Mouse (Mus musculus) retina, postnatal 1 day (tissue): ENCODE measurements at regions not wholly inside any gene's neighbourhood (a gene's known extent, or its start where the extent isn't known, plus 50 kb on each side); places are given as distances from the start of the nearest gene placed in this dataset.

Source experiments
- DNase-seq: peaks from one replicate; pipeline ENCODE4 v3.0.0-alpha.2; 2012

DNA sequence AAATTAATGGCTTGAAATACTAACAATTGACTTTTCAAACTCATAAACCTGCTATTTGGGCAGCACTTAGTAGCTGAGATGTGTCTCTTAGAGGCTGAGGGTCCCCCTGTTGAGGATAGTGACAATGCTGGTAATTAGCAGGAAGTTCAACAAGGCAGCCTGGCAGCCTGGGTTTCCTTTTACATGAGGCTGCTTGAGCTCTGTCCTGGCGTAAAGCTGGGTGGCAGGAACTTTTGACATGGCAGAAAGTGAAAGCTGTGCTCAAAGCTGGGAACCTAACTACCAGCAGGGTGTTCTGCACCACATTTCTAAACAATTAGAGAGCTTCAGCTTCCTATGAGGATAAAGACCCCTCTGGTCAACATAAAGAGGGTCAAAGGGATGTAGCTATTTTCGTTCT lies 194.5 kb downstream of the Etaa1 start:
- DNase-seq, result no peak

DNA sequence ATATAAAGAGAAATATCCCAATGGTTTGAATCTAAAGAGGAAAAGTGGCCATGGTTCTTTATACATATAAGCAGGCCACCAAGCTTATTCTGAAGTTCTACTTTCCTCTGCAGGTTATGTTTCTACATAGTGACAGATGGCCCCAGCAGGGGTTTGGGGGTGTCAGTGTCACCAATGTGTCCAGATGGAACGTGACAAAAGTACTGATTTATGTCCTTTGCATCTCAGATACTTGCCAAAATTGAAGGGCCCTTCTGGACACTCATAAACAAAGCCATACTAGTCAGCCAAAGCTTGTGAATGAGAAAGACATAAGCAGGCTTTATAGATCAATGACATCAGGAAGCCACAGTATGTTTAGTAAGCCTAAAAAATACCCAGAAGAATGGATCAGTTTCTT lies 190.3 kb downstream of the Etaa1 start:
- DNase-seq, result no peak

DNA sequence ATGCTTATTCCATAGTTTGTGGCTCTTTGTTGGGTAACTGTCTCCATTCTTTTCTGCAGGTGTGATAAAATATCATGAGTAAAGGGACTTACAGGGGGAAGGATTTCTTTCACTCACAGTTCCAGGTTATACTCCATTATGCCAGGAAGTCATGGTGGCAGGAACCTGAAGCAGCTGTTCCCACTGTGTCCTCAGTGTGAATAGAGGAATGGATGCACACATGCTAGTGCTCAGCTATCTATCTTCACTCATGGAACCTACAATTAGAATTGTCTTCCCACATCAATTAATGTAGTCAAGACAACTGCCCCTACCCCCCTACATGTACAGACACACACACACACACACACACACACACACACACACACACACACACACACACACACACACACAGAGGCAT lies 189.5 kb downstream of the Etaa1 start:
- no peak for DNase-seq

DNA sequence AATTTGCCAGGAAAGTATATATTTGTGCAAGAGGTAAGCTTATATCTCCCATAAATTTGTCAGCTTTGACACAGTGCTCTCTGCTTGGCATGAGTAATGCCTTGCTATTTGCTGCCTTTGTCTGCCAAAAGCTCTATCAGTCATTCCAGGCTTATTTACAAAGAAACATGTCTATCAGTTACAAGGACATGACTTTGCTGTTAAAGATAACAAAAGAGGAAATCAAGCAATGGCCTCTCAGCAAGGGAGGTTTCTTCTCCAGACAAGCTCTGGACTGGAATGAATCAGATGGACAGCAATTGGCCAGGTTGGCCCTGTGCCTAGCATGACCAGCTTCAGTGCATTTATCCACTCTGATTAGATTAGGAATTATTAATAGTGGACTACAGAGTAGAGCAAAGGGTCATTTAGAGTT lies 185.3 kb downstream of the Etaa1 start:
- peak; percentile 87 for DNase-seq

DNA sequence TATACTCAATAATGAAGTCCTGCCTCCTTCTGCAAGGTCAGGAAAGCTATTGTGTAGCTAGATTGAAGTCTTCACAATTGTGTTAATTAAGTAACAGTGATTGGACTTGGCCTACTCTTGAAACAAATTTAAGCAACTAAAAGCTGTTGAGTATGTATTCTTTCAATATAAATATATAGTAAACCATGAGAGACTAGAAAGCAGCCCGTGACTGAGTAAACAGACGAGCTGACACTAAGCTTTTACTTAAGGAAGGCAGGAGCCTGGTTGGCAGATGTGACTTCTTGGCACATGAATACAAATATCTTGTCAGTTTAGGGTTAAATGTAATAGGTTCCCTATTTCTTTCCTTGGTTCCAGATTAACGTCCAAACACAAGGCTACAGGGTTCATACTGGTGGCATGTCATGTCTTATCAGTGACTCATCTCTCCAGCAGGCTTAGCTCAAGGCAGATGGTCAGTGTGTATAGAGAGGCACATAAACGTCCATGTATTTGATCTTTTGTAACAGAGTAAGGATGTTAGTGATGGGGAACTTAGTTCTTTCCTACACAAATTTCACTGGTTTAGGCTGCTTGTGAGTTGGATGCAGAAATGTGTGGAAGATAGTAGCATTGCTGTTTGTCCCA lies 184.7 kb downstream of the Etaa1 start:
- DNase-seq, result peak; percentile 48

DNA sequence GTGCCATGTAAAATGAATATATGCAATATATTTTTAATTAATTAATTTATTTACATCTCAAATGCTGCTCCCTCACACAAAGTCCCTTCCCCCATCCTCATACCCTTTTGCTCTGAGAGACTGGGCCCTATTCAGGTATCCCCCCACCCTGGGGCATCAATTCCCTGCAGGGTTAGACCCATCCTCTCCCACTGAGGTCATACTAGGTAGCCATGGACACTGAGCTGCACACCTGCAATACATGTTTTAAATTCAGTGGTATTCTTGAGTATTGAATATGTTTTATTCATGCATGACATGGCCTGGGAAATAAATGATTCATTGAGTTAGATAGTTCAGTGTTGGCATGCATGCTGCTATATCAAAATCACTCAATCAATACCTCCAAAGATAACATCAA lies 156.0 kb downstream of the Etaa1 start:
- DNase-seq, result no peak

DNA sequence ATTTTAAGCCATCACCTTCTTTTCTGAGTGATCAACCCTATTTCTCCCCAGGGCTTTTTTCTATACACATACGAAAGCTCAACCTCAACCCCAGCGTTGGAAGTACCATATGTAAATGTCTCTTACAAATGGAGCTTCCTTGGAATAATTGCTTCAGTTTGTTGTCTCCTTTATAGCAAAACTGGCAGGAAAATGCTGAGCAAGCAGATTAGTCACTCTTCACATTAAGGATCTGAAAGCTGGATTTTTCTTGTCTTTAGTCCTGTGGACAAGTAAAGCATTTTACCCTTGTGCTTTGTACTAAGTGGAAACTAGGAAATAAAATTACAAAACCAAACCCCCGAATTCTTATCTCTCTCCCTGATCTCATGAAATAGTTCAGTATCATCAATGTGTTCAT lies 145.8 kb downstream of the Etaa1 start:
- DNase-seq, result no peak

DNA sequence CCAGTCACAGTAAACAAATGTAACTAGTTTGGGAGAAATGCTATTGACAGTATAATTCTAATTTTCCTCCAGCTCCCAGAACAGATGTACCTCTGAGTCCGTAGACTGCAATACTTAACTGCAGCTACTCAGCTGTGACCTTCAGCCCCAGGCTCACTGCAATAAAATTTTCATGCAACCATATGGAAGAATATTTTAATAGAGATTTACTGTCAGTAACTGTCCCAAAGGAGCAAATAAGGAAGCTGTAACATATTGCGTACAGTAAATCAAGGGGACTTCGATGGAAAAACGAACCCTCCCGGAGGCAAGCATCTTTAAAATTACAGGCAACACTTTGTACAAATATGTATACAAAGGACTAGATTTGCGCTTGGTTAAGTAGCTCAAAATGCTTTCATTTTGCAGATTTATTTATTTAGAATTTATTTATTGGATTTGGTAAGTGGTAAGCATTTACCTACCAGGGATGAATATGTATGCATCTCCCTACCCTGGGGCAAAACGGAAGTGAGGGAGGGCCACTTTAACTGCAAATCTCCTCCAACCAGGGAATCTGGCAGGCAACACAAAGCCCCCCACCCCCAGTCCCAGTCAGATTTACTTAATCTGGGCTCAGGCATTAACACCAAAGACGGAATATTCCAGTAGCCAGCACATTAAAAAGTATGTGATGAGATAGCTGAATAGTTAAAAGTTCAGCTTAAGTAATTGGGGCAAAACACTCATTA lies 141.7 kb downstream of the Etaa1 start:
- DNase-seq, result peak; percentile 4

DNA sequence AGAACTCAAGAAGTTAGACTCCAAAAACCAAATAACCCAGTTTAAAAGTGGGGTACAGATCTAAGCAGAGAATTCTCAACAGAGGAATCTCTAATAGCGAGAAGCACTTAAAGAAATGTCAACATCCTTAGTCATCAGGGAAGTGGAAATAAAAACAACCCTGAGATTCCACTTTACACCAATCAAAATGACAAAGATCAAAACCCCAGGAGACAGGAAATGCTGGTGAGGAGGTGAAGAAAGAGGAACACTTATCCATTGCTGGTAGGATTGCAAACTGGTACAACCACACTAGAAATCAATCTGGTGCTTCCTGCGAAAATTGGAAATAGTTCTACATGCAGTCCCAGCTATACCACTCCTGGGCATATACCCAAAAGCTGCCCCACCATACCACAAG lies 111.0 kb downstream of the Etaa1 start:
- no peak for DNase-seq

DNA sequence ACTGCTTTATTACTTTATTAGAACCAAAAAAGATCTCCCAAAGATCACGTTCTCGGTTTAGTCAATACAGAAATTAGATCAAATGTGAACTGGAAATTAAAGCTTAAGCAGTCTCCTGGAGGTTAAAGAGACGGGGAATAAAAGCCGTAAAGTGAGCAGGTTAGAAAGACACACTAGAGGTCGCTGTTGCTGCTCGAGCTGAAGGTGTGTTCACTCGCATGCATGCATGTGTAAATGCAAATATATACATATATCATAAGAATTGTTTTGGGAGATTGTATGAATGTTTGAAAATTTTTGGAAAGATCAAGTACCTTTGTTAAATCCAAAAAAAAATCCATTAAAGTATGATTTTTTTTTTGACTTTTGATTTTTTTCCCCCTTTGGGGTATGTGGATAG lies 101.3 kb downstream of the Etaa1 start:
- DNase-seq, result peak; percentile 40

DNA sequence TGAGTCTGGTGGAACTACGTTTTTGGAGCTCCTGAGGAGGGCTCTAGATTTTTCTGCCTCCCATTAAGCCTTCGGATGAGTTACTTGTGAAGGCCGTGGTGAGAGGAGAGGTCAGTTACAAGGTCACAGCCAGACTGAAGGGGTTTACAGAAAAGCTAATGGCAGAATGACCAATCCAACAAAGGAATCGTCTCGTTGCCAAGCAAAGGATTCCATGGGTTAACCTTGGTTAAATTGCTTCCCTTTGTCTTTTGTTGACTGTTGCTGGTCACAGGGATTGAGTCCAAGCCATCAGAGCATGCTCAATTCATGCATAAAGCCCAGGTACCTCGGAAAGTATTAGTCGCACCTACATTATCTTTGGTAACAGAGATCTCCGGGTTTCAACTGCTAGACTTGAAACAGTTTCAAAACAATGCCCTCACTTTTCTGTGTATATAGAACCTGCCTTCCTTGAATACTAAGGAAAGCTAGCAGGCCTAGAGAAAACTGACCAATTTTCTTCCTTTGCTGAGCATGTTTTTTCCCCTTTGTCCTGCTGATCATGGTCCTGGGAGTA lies 100.3 kb downstream of the Etaa1 start:
- DNase-seq, result no peak

DNA sequence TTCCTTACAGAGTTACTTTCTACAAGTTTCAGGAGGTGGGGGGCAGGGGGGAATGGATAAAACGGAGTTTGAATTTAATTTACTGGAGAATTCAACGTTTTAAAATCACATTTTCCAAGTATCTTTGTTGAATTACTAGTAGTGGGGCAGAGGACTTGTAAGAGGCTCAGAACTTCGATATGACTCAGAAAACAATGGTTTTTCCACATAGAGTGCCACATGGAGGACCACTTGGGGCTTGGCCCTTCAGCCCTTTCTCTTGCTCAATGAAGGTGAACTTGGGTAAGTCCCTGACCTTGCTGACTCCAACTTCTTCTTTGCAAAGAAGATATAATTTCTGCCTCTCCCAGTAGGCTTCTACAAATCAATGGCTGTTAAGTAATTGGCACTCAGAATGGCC lies 99.8 kb downstream of the Etaa1 start:
- no peak for DNase-seq

DNA sequence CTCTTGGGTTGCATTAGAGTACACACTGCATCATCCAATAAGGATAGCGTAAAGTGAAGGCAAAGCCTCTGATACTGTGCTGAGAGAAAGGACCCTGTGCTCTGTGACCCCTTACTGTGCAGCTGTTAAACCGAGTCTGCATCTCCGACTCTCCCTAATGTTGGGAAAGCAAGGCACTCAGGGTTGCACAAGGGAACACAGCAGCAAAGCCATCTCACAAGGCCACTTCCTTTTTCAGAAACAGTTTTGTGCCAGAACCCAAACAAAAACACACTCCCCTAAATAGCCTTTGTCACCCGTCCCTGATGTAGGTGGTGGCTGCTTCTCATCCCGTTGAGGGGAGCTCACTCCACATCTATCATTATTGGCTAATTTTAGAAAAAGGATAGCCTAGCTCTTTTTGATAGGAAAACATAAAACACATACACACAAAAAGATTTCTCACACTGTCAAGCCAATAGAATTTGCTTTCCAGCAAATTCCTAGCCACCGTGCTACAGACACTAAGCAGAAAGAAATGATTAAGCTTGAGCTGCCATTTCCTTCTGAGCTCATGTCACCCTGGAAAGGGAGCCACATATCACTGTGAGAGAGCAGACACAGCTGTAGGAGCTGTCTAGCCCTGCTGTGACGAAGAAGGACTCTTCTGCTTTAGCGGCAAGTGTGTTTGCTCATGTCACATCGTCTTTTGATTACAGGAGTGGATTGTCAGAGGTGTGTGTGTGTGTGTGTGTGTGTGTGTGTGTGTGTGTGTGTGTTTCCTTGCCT lies 94.1 kb downstream of the Etaa1 start:
- no peak for DNase-seq

DNA sequence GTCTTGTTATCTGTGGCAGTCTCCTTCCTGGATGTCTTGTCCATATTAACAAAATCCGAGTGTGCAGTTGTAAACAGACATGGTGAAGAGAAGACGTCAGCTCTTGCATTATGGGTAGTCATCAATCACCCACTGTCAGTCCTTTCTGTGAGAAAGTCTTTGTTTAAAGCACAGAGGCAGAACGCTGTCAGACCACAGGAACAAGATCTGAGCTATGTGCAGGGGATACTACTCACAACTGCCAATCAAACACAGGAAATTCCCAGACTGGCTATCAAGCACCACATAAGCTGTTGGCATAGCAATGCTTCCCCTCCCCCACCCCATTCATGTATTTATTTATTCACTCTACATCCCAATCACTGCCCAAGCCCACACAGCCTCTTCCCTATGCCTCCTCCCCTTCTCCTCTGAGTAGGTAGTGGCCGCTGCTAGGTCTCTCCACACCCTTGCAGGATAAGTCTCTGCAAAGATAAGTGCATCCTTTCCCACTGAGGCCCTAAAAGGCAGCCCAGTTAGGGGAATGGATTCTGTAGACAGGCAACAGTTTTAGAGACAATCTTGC lies 88.8 kb downstream of the Etaa1 start:
- DNase-seq, result no peak

DNA sequence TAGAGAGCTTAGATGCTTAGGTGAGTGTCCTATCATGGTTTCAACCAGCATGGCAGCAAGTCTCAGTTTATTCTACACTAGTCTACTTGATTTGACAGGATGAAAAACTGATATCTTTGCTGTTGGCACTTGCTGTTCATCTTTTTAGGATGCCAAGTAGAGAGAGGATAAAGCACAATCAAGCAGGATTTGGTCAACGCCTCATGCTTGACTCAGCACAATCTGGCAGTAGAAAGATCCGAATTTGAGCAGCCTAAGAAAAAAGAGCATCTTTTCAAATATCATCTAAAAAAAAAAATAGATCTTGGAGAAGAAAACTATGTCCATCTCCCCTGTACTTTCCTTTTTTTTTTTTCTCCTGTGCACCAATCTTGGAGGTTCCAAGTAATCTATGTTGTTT lies 83.0 kb downstream of the Etaa1 start:
- no peak for DNase-seq

DNA sequence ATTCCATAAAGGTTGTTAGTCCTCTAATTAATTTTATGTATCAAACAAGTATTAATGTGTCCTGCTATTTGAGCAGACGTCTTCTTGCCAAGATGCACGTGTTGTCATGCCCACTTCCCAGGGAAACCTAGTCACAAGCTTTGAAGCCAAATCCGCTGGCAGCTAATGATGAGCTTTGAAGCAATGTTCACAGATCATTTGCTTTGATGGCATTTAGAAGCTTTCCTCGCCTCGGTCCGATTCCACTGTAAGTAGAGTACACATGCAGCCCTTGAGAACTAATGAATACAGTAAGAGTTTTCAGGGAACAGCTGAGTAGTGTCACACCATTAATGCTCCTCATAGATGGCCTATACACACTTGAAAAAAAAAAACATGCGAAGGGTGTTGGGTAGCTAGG lies 81.8 kb downstream of the Etaa1 start:
- DNase-seq, result no peak

DNA sequence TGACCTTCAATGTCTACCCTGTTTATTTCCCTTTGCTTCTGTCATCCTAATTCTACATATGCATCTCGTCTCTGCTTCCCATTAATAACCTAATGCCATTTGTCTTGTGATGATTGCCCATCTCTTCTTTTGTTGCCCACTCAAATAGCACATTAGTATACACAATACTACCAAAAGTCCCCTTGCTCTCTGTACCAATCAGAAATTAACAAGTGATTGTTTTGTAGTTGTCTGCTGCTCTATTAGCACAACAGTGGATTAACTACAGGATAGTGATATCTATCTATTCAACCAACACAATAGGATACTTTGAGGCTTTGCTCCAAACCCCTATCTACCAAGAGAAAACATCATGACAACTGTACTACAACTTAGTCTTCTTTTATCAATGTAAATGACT lies 70.4 kb downstream of the Etaa1 start:
- DNase-seq, result no peak
